Comparison of ENCODE assay signal across 8 mouse cellular contexts in the genomic region with DNA sequence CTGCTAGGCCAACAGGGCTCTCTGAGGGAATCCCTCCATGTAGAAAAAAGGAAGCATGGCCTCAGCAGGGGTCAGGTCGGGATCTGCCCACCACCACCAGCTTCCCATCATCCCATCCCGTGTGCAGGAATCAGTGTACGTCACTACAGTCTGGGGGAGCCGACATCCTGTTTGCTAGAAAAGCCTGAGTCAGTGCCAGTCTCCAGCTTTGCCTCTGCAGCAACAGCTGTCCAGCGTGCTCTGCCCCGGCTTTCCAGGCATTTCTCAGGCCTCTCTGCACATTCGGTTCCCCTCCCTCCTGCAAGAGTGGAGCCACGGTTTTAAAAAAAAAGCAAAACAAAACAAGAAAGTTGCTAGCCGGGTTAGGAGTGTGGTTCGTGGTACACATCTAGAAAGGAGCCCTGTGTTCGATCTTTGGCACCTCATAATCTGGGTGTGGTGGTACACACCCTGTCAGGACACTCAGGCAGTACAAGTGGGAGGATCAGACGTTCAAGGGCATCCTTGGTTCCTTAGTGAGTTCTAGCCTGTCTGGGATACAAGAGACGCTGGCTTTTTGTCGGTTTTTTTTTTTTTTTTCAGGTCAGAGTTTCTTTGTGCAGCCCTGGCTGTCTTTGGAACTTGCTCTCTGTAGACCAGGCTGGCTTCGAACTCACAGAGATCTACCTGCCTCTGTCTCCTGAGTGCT. TPM values are rescaled to one million over a fixed set of nuclear protein-coding genes. Genes with fewer than 3 reads are reported as not detected.
DNase-seq lines count a peak whose midpoint lies in the region; ATAC-seq lines count a peak whose summit lies in the region.

No protein-coding gene starts in this region.

- H3K27me3 ChIP-seq in midbrain, embryonic 11.5 days (ENCODE audit: control insufficient read depth, insufficient read depth, low read length): no peaks in the 10 kb centered on the region
- no peaks in the 10 kb centered on the region for H3K27me3 ChIP-seq in midbrain, embryonic 16.5 days (ENCODE audit: control insufficient read depth, insufficient read depth, low read depth, low read length)
- H3K27me3 ChIP-seq in hindbrain, embryonic 12.5 days: no peaks in the 10 kb centered on the region
- H3K27me3 ChIP-seq in lung, embryonic 15.5 days: no peaks in the 10 kb centered on the region

- no peak overlapping the region for H3K4me2 ChIP-seq in midbrain, embryonic 11.5 days
- H3K4me2 ChIP-seq in midbrain, embryonic 16.5 days (ENCODE audit: low read length): no peak overlapping the region
- H3K4me2 ChIP-seq in hindbrain, embryonic 12.5 days (replicated peaks): no peak overlapping the region
- H3K4me2 ChIP-seq in lung, embryonic 15.5 days: no peak overlapping the region

- no peak overlapping the region for H3K4me3 ChIP-seq in midbrain, embryonic 11.5 days (ENCODE audit: low read depth, low read length)
- no peak overlapping the region for H3K4me3 ChIP-seq in midbrain, embryonic 16.5 days (ENCODE audit: low read depth, low read length)
- no peak overlapping the region for H3K4me3 ChIP-seq in hindbrain, embryonic 12.5 days
- H3K4me3 ChIP-seq in lung, embryonic 15.5 days: no peak overlapping the region

- DNase-seq in midbrain, embryonic 11.5 days (ENCODE audit: low spot score, missing footprints): peak; percentile 88
- no peak for DNase-seq in thymus, postnatal 14 days
- no peak for DNase-seq in layer of hippocampus, postnatal 10 days (ENCODE audit: low spot score in 2 of 2)

- no peak for ATAC-seq in midbrain, embryonic 11.5 days (ENCODE audit: low FRiP score)
- no peak for ATAC-seq in midbrain, embryonic 16.5 days
- ATAC-seq in erythroblast, adult 5-6 weeks (replicated peaks; ENCODE audit: low FRiP score, poor library complexity, severe bottlenecking): 0 out of 2 replicates have a peak, but pooled peaks have one; percentile 28
- no peak for ATAC-seq in hindbrain, embryonic 12.5 days (ENCODE audit: low FRiP score)
- peak; percentile 48; the same call in 1 of the 2 replicates for ATAC-seq in lung, embryonic 15.5 days (ENCODE audit: borderline replicate concordance, extremely low read depth, low FRiP score, low TSS enrichment)
- ATAC-seq in megakaryocyte, adult 5-6 weeks (ENCODE audit: poor library complexity, severe bottlenecking): no peak

- H3K27ac ChIP-seq in midbrain, embryonic 11.5 days (ENCODE audit: low read depth, low read length): 0 out of 2 replicates have a peak overlapping the region, but pooled peaks have one; percentile 25
- H3K27ac ChIP-seq in midbrain, embryonic 16.5 days (ENCODE audit: low read length): no peak overlapping the region
- peak overlapping the region; percentile 80; the same call in 1 of the 2 replicates for H3K27ac ChIP-seq in hindbrain, embryonic 12.5 days
- peak overlapping the region; percentile 74 for H3K27ac ChIP-seq in lung, embryonic 15.5 days

- no peaks in the 10 kb centered on the region for H3K9me3 ChIP-seq in midbrain, embryonic 11.5 days (ENCODE audit: control insufficient read depth, low read length)
- no peaks in the 10 kb centered on the region for H3K9me3 ChIP-seq in midbrain, embryonic 16.5 days (replicated peaks; ENCODE audit: control insufficient read depth, low read length, poor library complexity, severe bottlenecking)
- H3K9me3 ChIP-seq in hindbrain, embryonic 12.5 days (replicated peaks): no peaks in the 10 kb centered on the region
- H3K9me3 ChIP-seq in lung, embryonic 15.5 days: no peaks in the 10 kb centered on the region

- H3K9ac ChIP-seq in midbrain, embryonic 11.5 days (ENCODE audit: low read length): no peak overlapping the region
- H3K9ac ChIP-seq in midbrain, embryonic 16.5 days (ENCODE audit: low read depth, low read length): no peak overlapping the region; the same call in 1 of the 2 replicates
- no peak overlapping the region for H3K9ac ChIP-seq in hindbrain, embryonic 12.5 days
- no peak overlapping the region for H3K9ac ChIP-seq in lung, embryonic 15.5 days

- no peaks in the 10 kb centered on the region for H3K36me3 ChIP-seq in midbrain, embryonic 11.5 days (ENCODE audit: control insufficient read depth, insufficient read depth, low read length)
- no peaks in the 10 kb centered on the region for H3K36me3 ChIP-seq in midbrain, embryonic 16.5 days (ENCODE audit: control insufficient read depth, insufficient read depth, low read length)
- no peaks in the 10 kb centered on the region for H3K36me3 ChIP-seq in hindbrain, embryonic 12.5 days
- no peaks in the 10 kb centered on the region for H3K36me3 ChIP-seq in lung, embryonic 15.5 days

- peaks cover 30% of the 10 kb centered on the region for H3K4me1 ChIP-seq in midbrain, embryonic 11.5 days (ENCODE audit: control insufficient read depth, insufficient read depth, low read length)
- peaks cover 23% of the 10 kb centered on the region for H3K4me1 ChIP-seq in midbrain, embryonic 16.5 days (ENCODE audit: control insufficient read depth, insufficient read depth, low read length)
- H3K4me1 ChIP-seq in hindbrain, embryonic 12.5 days: peaks cover 31% of the 10 kb centered on the region
- H3K4me1 ChIP-seq in lung, embryonic 15.5 days: peaks cover 55% of the 10 kb centered on the region

- WGBS in midbrain, embryonic 11.5 days: 57% methylated on average over 15 of the region's 15 CpGs
- 53% methylated on average over 15 of the region's 15 CpGs for WGBS in midbrain, embryonic 16.5 days
- 43% methylated on average over 15 of the region's 15 CpGs for WGBS in hindbrain, embryonic 12.5 days
- 29% methylated on average over 15 of the region's 15 CpGs for WGBS in lung, embryonic 15.5 days

RNA-seq across cellular contexts. Expression of gene Ddit4, which starts 32.0 kb away (rescaled TPM):
- polyA plus RNA-seq in midbrain, embryonic 11.5 days (2014; fragmentation: Nextera tagmentation; extraction: Ambion mirVana): 4.1 and 4.5 TPM in 2 replicates
- polyA plus RNA-seq in midbrain, embryonic 16.5 days (2015; fragmentation: Nextera tagmentation; extraction: Ambion mirVana): 52.7 and 66.3 TPM in 2 replicates
- total RNA-seq in erythroblast, adult 5-6 weeks (2015; ENCODE audit: low replicate concordance): 1.7 TPM in 1 of 2 replicates, not detected in the other
- total RNA-seq in erythroblast, adult 5-6 weeks (2017; ENCODE audit: low replicate concordance): 0.17 and 0.84 TPM in 2 replicates
- 78.1 and 78.6 TPM in 2 replicates for polyA plus RNA-seq in hindbrain, embryonic 12.5 days (2016; fragmentation: Nextera tagmentation; extraction: Ambion mirVana)
- polyA plus RNA-seq in lung, embryonic 15.5 days (2015; fragmentation: Nextera tagmentation; extraction: Ambion mirVana): 43.2 and 49.6 TPM in 2 replicates
- total RNA-seq in layer of hippocampus, postnatal 10 days (2021): 10 to 100 TPM; 73.6 to 94.2 TPM
- 2.2 and 2.4 TPM in 2 replicates for total RNA-seq in megakaryocyte, adult 5-6 weeks (2015)
- 0.94 and 1.2 TPM in 2 replicates for total RNA-seq in megakaryocyte, adult 5-6 weeks (2017)

RNA-seq across cellular contexts. Expression of gene Dnajb12, which starts 40.3 kb away (rescaled TPM):
- 21.0 and 22.4 TPM in 2 replicates for polyA plus RNA-seq in midbrain, embryonic 11.5 days (2014; fragmentation: Nextera tagmentation; extraction: Ambion mirVana)
- polyA plus RNA-seq in midbrain, embryonic 16.5 days (2015; fragmentation: Nextera tagmentation; extraction: Ambion mirVana): 18.5 and 19.1 TPM in 2 replicates
- 13.6 and 28.2 TPM in 2 replicates for total RNA-seq in erythroblast, adult 5-6 weeks (2015; ENCODE audit: low replicate concordance)
- total RNA-seq in erythroblast, adult 5-6 weeks (2017; ENCODE audit: low replicate concordance): 39.8 and 43.4 TPM in 2 replicates
- polyA plus RNA-seq in hindbrain, embryonic 12.5 days (2016; fragmentation: Nextera tagmentation; extraction: Ambion mirVana): 23.8 and 24.7 TPM in 2 replicates
- 21.0 and 24.1 TPM in 2 replicates for polyA plus RNA-seq in lung, embryonic 15.5 days (2015; fragmentation: Nextera tagmentation; extraction: Ambion mirVana)
- total RNA-seq in layer of hippocampus, postnatal 10 days (2021): 10 to 100 TPM; 43.9 to 44.2 TPM
- total RNA-seq in megakaryocyte, adult 5-6 weeks (2015): 21.9 and 26.0 TPM in 2 replicates
- total RNA-seq in megakaryocyte, adult 5-6 weeks (2017): 17.3 and 18.5 TPM in 2 replicates

Comparison
In these comparisons a context has a peak if more than half of its experiments do, and no peak if none do; other contexts are left out.
1. ATAC-seq: peak in erythroblast, adult 5-6 weeks (single experiment) and lung, embryonic 15.5 days (single experiment); none in midbrain, embryonic 11.5 days (single experiment), midbrain, embryonic 16.5 days (single experiment), hindbrain, embryonic 12.5 days (single experiment) and megakaryocyte, adult 5-6 weeks (single experiment).